Mouse (Mus musculus) C2C12 (cell line): ENCODE data around the gene Cubn.
A peak's percentile ranks its signal among the peaks of the same experiment; 100 is the strongest.

ENCODE experiments used
- CEBPB ChIP-seq: IDR thresholded peaks from one replicate; pipeline ENCODE4 v1.6.1; 2011; ENCODE audit warnings: low read depth, mild to moderate bottlenecking, control low read depth, moderate library complexity
- CTCF ChIP-seq: IDR thresholded peaks from one replicate; pipeline ENCODE4 v1.5.1; 2011; ENCODE audit not compliant: control insufficient read depth, insufficient read depth, insufficient read length
- MAX ChIP-seq: IDR thresholded peaks from one replicate; pipeline ENCODE4 v1.6.1; 2011; ENCODE audit warnings: mild to moderate bottlenecking, control low read depth
- MYOD1 ChIP-seq: IDR thresholded peaks from one replicate; pipeline ENCODE4 v1.6.1; 2011; ENCODE audit warnings: low read depth; ENCODE audit not compliant: control insufficient read depth, insufficient read length
- MYOG ChIP-seq: IDR thresholded peaks from one replicate; pipeline ENCODE4 v1.6.1; 2011; ENCODE audit not compliant: control insufficient read depth, insufficient read length; ENCODE audit errors: extremely low read depth
- USF1 ChIP-seq: IDR thresholded peaks from one replicate; pipeline ENCODE4 v1.6.1; 2011; ENCODE audit warnings: low read depth, mild to moderate bottlenecking, control low read depth, moderate library complexity

DNA sequence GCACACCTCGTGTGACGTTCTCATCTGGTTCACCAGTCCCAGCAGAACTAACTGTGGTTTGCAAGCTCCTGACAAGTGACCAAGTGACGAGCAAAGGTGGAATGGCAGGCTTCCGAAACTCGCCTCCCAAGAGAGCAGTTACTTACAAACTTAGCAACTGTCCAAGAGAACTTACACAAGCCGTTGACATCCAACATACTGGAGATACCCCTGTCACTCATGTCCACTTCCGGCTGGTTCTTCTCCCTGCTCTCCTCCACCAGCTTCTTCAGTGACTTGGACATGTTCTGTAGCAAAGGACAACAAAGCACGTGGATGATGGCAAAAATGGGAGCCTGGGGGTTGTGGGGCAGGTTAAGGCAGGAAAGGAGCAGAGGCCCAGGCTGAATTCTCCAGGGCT, 220.9 kb downstream of the Cubn start:
- TF ChIP-seq MYOD1: no peak
- TF ChIP-seq CEBPB: no peak
- TF ChIP-seq CTCF: no peak
- TF ChIP-seq USF1: no peak
- peak; percentile 27 for TF ChIP-seq MAX
- TF ChIP-seq MYOG: no peak
